Mouse (Mus musculus) liver, adult 2 months (tissue): ENCODE data around the gene Phldb3. TPM values are rescaled to one million over a fixed set of nuclear protein-coding genes. Genes with fewer than 3 reads are reported as not detected.

Experiments used
- DNase-seq: peaks from one replicate; pipeline ENCODE4 v3.0.0-alpha.2; 2011; ENCODE audit warnings: low read depth, low spot score; ENCODE audit errors: extremely low read depth
- H3K27ac ChIP-seq: fragments of 200-500 bp; replicated peaks from 2 replicates; pipeline ENCODE4 v1.5.1; 2012; ENCODE audit warnings: low read depth, mild to moderate bottlenecking, control low read depth, inconsistent platforms, low read length; ENCODE audit not compliant: insufficient read depth
- H3K27me3 ChIP-seq: fragments of 200-500 bp; 2 replicates; pipeline ENCODE4 v1.6.1; 2012; ENCODE audit warnings: mild to moderate bottlenecking, moderate library complexity, low read length, inconsistent platforms; ENCODE audit not compliant: control insufficient read depth, insufficient read depth
- H3K36me3 ChIP-seq: fragments of 200-500 bp; 2 replicates; pipeline ENCODE4 v1.6.1; 2012; ENCODE audit warnings: low read length, inconsistent platforms; ENCODE audit not compliant: control insufficient read depth, insufficient read depth
- H3K4me1 ChIP-seq: fragments of 200-500 bp; 2 replicates; pipeline ENCODE4 v1.6.1; 2011; ENCODE audit warnings: low read length; ENCODE audit not compliant: control insufficient read depth, insufficient read depth
- H3K4me3 ChIP-seq: fragments of 200-500 bp; 2 replicates; pipeline ENCODE4 v1.5.1; 2011; ENCODE audit warnings: low read depth, mild to moderate bottlenecking, control low read depth, low read length, moderate library complexity; ENCODE audit not compliant: insufficient read depth
- H3K79me2 ChIP-seq: fragments of 200-500 bp; 2 replicates; pipeline ENCODE4 v1.6.1; 2012; ENCODE audit warnings: inconsistent platforms, mild to moderate bottlenecking, low read length, moderate library complexity; ENCODE audit not compliant: control insufficient read depth, insufficient read depth
- H3K9ac ChIP-seq: fragments of 200-500 bp; 2 replicates; pipeline ENCODE4 v1.6.1; 2012; ENCODE audit warnings: low read depth, mild to moderate bottlenecking, control low read depth, inconsistent platforms, low read length
- CTCF ChIP-seq: fragments of 200-500 bp; IDR thresholded peaks from 2 replicates; pipeline ENCODE4 v1.5.1; 2011; ENCODE audit warnings: low read depth, low read length, control low read depth
- POLR2A ChIP-seq: fragments of 200-500 bp; IDR thresholded peaks from 2 replicates; pipeline ENCODE4 v1.6.1; 2011; ENCODE audit warnings: low read length, control low read depth; ENCODE audit not compliant: insufficient read depth; ENCODE audit errors: extremely low read depth
- WGBS: fragments of 180-500 bp; shearing (Covaris S2); methylation state at CpG from one replicate; pipeline ENCODE4 v1.1.7; 2018; 5-methylcytosine and 5-hydroxymethylcytosine counted together
- polyA plus RNA-seq: library from polyadenylated mRNA; depleted of rRNA; stranded (reverse); fragments of >200 nt; gene quantifications from 2 replicates; pipeline ENCODE4 v1.2.3, GENCODE M21; 2012
- total RNA-seq: library from RNA; depleted of rRNA; stranded (reverse); fragments of >200 nt; gene quantifications from 2 replicates; pipeline ENCODE4 v1.2.3, GENCODE M21; 2014

Phldb3 gene
- total and polyA plus RNA-seq, 2 experiments = 1.4 to 3.5 TPM

GRCm38 (mm10) chr7:24598121-24598520, 12.4 kb upstream of the Phldb3 start:
- peak; percentile 57 for DNase-seq
- peaks cover 22% of the 10 kb centered on the region for H3K4me1 ChIP-seq

GRCm38 (mm10) chr7:24599211-24600067, 11.1 kb upstream of the Phldb3 start:
- H3K79me2 ChIP-seq = no peaks in the 10 kb centered on the region
- WGBS = 26% methylated on average over 15 of the region's 15 CpGs
- H3K36me3 ChIP-seq = no peaks in the 10 kb centered on the region
- peaks cover 20% of the 10 kb centered on the region for H3K4me1 ChIP-seq
- peak; percentile 78 for DNase-seq
- H3K27ac ChIP-seq = peak overlapping the region; percentile 95
- no peak overlapping the region for H3K4me3 ChIP-seq
- no peaks in the 10 kb centered on the region for H3K27me3 ChIP-seq
- TF ChIP-seq POLR2A (no peak), CTCF (peak; percentile 47; the same call in 1 of the 2 replicates)
- H3K9ac ChIP-seq = peak overlapping the region; percentile 24

More at GRCm38 (mm10) chr7:24598121-24598520, 12.4 kb upstream of the Phldb3 start:
- 25% methylated on average over 4 of the region's 4 CpGs for WGBS
- no peaks in the 10 kb centered on the region for H3K36me3 ChIP-seq
- no peaks in the 10 kb centered on the region for H3K27me3 ChIP-seq
- no peak overlapping the region for H3K4me3 ChIP-seq
- no peak overlapping the region for H3K9ac ChIP-seq
- no peak overlapping the region for H3K27ac ChIP-seq
- peaks cover 4% of the 10 kb centered on the region; the same call in 1 of the 2 replicates for H3K79me2 ChIP-seq
- TF ChIP-seq CTCF (no peak), POLR2A (no peak)

GRCm38 (mm10) chr7:24600941-24601597, 9.5 kb upstream of the Phldb3 start:
- Histone ChIP-seq H3K79me2 (no peaks in the 10 kb centered on the region), H3K27ac (no peak overlapping the region), H3K36me3 (no peaks in the 10 kb centered on the region), H3K4me1 (peaks cover 26% of the 10 kb centered on the region), H3K9ac (no peak overlapping the region), H3K4me3 (no peak overlapping the region), H3K27me3 (no peaks in the 10 kb centered on the region)
- DNase-seq = peak; percentile 80
- 14% methylated on average over 13 of the region's 13 CpGs for WGBS
- TF ChIP-seq CTCF = peak; percentile 100
- TF ChIP-seq POLR2A = no peak

GRCm38 (mm10) chr7:24605561-24605960, 5.0 kb upstream of the Phldb3 start:
- peak; percentile 86 for DNase-seq
- 0 out of 2 replicates have a peak overlapping the region, but pooled peaks have one; percentile 14 for H3K9ac ChIP-seq
- no peaks in the 10 kb centered on the region for H3K36me3 ChIP-seq
- peak overlapping the region; percentile 74 for H3K27ac ChIP-seq
- no peaks in the 10 kb centered on the region for H3K79me2 ChIP-seq
- no peak overlapping the region for H3K4me3 ChIP-seq
- peaks cover 18% of the 10 kb centered on the region for H3K4me1 ChIP-seq
- 31% methylated on average over 7 of the region's 7 CpGs for WGBS
- TF ChIP-seq CTCF = no peak
- no peak for TF ChIP-seq POLR2A
- H3K27me3 ChIP-seq = no peaks in the 10 kb centered on the region

- Histone ChIP-seq H3K4me3 (no peak overlapping the region), H3K27me3 (no peaks in the 10 kb centered on the region), H3K79me2 (no peaks in the 10 kb centered on the region), H3K36me3 (no peaks in the 10 kb centered on the region), H3K4me1 (peaks cover 18% of the 10 kb centered on the region), H3K9ac (no peak overlapping the region), H3K27ac (peak overlapping the region; percentile 74)
- peak; percentile 94 for DNase-seq
- WGBS = 19% methylated on average over 7 of the region's 7 CpGs
- TF ChIP-seq CTCF = no peak
- no peak for TF ChIP-seq POLR2A
Measured at GRCm38 (mm10) chr7:24606046-24606445, 4.5 kb upstream of the Phldb3 start.

GRCm38 (mm10) chr7:24608017-24608416, 2.5 kb upstream of the Phldb3 start:
- Histone ChIP-seq H3K36me3 (peaks cover 1% of the 10 kb centered on the region; the same call in 1 of the 2 replicates), H3K4me3 (0 out of 2 replicates have a peak overlapping the region, but pooled peaks have one; percentile 2), H3K27me3 (no peaks in the 10 kb centered on the region), H3K4me1 (peaks cover 18% of the 10 kb centered on the region), H3K27ac (peak overlapping the region; percentile 90), H3K79me2 (peaks cover 10% of the 10 kb centered on the region; the same call in 1 of the 2 replicates), H3K9ac (peak overlapping the region; percentile 41)
- 28% methylated on average over 6 of the region's 6 CpGs for WGBS
- DNase-seq = peak; percentile 94
- TF ChIP-seq CTCF = no peak
- no peak for TF ChIP-seq POLR2A
